Mouse (Mus musculus) layer of hippocampus, adult 11-12 months (tissue): ENCODE data around the gene Hnrnpul2.
"Not testable (repeated sequence)": the region's sequence is repeated elsewhere in the genome, so short reads cannot be mapped to it uniquely, and the experiment has no call there.

Experiments
- DNase-seq: peaks from one replicate; pipeline ENCODE4 v3.0.0; 2022; ENCODE audit warnings: low spot score

Gene Hnrnpul2

DNA sequence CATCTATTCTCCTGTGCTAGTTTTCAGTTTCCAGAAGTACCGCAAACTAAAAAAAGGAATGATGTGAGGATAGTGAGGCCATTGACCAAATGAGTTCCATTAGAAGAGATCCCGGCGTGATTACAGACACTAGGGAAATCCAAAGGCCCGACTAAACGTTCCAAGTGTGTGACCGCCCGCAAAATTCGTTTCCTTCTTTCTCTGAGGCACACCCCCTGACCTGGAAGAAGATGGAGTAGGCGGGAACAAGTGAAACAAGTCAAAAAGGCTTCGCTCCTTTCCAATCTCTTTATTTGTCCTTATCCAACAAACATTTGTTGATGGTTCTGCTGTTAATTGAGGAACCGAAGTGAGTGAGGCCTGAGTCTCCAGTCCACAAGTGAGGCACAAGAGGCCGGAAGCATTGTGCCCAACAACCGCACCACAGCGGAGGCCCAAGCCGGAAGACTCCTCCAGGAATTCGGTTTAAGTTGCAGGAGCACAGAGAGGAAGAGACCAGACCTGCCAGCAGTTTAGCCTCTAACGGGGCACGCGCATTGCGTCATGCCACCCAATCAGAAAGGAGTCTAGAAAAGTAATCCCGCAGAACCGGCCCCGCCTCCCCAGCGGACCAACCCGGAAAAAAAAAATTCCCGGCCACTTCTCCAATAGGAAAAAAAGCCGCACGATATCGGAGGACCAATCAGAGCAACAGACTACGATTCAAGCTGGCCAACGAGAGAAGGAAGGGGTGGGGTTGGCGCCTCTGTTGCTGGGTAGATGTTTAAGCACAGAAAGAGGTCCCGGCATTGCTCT lies 812 bp upstream of the Hnrnpul2 start, which contains the start of gene Ttc9c:
Gene Ttc9c, minus strand, starts transcription at position 533 of the 795 bp plus-strand sequence.
- DNase-seq = peak; percentile 98

DNA sequence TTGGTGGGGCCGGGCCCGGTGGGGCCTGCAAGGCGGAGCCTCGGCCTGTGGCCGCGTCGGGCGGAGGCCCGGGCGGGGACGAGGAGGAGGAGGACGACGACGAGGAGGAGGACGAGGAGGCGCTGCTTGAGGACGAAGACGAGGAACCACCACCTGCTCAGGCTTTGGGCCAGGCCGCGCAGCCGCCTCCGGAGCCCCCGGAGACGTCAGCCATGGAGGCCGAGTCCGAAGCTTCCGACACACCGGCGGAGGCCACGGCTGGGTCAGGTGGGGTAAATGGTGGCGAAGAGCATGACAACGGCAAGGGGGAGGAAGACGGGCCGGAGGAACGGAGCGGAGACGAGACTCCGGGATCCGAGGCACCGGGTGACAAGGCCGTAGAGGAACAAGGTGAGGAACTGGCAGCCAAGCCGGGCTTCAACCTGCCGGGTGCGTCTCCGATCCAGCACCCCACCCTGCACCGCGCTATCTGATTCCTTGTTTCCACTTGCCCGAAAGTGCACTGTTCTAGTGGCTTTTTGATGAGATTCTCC lies 680 bp downstream of the Hnrnpul2 start:
- DNase-seq = peak; percentile 36

- no peak for DNase-seq
These were observed 1.3 kb downstream of the Hnrnpul2 start for GRCm38 (mm10) chr19:8821146-8821545.

DNA sequence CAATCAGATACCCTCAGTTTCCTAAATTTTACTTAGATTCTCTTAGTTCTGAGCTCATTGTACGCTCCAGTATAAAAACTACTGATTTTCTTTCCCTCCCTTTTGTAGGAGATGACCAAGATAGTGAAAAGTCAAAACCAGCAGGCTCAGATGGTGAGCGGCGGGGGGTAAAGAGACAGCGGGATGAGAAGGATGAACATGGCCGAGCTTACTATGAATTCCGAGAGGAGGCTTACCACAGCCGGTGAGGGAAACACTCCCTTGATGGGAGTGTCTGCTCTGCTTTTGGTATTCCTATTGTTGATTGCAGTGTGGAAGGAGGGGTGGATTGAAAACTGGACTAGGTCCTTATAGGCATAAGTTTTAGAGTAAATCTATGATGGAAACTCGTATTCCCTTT lies 2.9 kb downstream of the Hnrnpul2 start:
- DNase-seq = no peak

DNA sequence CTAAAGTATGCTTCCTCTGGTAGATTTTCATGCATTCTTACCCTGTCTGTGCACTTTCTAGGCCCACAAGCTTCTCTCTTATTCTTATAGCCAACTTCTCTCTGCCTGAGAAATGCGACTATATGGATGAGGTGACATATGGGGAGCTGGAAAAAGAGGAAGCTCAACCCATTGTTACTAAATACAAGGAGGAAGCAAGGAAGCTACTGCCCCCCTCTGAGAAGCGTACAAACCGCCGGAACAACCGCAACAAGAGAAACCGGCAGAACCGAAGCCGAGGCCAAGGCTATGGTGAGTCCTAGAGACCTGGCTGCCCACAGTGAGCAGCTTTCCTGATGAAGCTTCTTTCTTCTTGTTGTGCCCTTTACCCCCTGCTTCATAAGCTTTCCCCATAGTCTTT lies 9.8 kb downstream of the Hnrnpul2 start, which contains the start of gene AC129217.1:
Gene AC129217.1, plus strand, starts transcription at position 114 of the 400 bp plus-strand sequence.
- DNase-seq = no peak

GRCm38 (mm10) chr19:8830664-8831063 lies 10.9 kb downstream of the Hnrnpul2 start:
- DNase-seq = no peak

GRCm38 (mm10) chr19:8831262-8831661 lies 11.5 kb downstream of the Hnrnpul2 start:
- DNase-seq = no peak

- DNase-seq = no peak
These were observed 13.2 kb downstream of the Hnrnpul2 start for GRCm38 (mm10) chr19:8832971-8833370.

- DNase-seq = not testable (repeated sequence)
These were observed 16.5 kb downstream of the Hnrnpul2 start for GRCm38 (mm10) chr19:8836327-8836726.

GRCm38 (mm10) chr19:8837251-8837791 lies 17.5 kb downstream of the Hnrnpul2 start, which contains the start of gene Bscl2:
Gene Bscl2 (plus strand): TSS chr19:8837467.
- DNase-seq = peak; percentile 91

GRCm38 (mm10) chr19:8838041-8838730 lies 18.4 kb downstream of the Hnrnpul2 start:
- DNase-seq = no peak

GRCm38 (mm10) chr19:8839103-8839907 lies 19.5 kb downstream of the Hnrnpul2 start, which contains the start of gene Gng3:
Gene Gng3 (minus strand): TSS chr19:8839194.
- DNase-seq = peak; percentile 78

GRCm38 (mm10) chr19:8839908-8840791 lies 20.3 kb downstream of the Hnrnpul2 start:
- peak; percentile 78 for DNase-seq

DNA sequence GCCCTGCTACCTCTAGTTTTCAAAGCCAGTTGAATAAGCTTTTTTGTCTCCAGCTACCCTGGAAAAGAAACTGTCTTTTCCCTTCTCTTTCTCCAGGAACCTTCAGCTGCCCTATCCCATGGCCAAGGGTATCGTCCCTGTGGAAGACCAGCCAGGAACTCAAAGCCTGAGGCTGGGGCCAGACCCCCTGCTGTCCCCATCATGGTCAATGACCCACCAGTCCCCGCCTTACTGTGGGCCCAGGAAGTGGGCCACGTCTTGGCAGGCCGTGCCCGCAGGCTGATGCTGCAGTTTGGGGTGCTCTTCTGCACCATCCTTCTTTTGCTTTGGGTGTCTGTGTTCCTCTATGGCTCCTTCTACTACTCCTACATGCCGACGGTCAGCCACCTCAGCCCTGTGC lies 21.2 kb downstream of the Hnrnpul2 start:
- no peak for DNase-seq

- DNase-seq = no peak
These were observed 23.2 kb downstream of the Hnrnpul2 start for GRCm38 (mm10) chr19:8842961-8843360.

GRCm38 (mm10) chr19:8844371-8845129 lies 24.7 kb downstream of the Hnrnpul2 start:
- peak; percentile 86 for DNase-seq

- DNase-seq = no peak
These were observed 28.5 kb downstream of the Hnrnpul2 start for GRCm38 (mm10) chr19:8848356-8848755.

DNA sequence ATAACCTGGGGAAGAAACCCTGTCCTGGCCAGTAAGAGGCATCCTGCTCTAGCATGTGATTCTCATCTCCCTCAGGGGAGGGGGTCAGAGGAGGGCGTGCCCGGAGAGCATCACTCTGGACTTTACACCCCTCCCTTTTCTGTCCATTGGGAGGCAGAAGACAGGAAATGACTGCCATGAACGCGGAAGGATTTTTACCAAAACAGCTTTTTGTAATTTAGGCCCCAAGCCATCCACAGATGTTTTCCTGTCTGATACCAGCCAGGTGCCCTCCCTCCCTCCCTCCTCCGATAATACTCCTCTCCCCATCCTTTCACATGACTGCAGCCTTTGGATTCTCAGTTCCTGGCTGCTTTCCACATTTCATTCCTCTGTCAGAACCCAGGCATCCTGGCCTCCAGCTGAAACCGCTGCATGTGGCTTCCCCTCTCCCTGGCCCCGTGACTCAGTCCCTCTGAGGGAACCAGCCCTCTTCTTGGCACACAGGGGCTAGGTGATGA lies 30.6 kb downstream of the Hnrnpul2 start, which contains the start of gene Lrrn4cl:
Gene Lrrn4cl, plus strand, starts transcription at position 367 of the 500 bp plus-strand sequence.
- no peak for DNase-seq

DNA sequence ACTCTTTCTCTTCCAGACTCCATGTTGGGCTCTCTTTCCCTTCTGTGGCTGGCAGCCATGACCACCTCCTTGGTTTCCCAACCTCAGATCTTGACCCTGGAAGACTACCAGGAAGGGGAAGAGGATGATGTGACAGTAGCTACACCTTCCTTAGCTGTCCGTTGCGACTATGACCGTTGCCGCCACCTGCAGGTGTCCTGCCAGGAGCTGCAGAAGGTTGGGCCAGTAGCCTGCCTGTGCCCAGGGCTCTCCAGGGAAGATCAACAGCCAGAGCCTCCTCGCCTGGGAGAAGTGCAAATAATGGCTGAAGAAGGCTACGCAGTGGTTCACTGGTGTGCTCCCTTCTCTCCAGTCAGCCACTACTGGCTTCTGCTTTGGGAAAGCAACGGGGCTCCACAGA lies 31.8 kb downstream of the Hnrnpul2 start:
- DNase-seq = no peak
